Mouse (Mus musculus) layer of hippocampus, postnatal 10 days (tissue): Measurements from ENCODE around the gene Mapk13. TPM values are rescaled to one million over a fixed set of nuclear protein-coding genes. Genes with fewer than 3 reads are reported as not detected.
"Not testable (repeated sequence)": the region's sequence is repeated elsewhere in the genome, so short reads cannot be mapped to it uniquely, and the experiment has no call there.

Experiments
- DNase-seq, 2 experiments: peaks; one replicate each; pipeline ENCODE4 v3.0.0; 2021; ENCODE audit warnings: low spot score in 2 of 2
- long read RNA-seq: library from polyadenylated mRNA; stranded (forward); transcript quantifications from one replicate; pipeline ENCODE4 v2.0.0, GENCODE M21; 2023
- total RNA-seq, 2 experiments: library from RNA; stranded (reverse); gene quantifications; 2 replicates each; pipeline ENCODE4 v1.2.3; 2021

Gene Mapk13
- 1 to 10 TPM in 1 of 2 experiments, under 1 TPM in 1; 0.96 to 2.2 TPM for total RNA-seq
- long read RNA-seq, partial matches to known transcripts = 2 of 2 reads
- long read RNA-seq, other reads (novel, unspliced or antisense) = 0 of 2 reads

DNA sequence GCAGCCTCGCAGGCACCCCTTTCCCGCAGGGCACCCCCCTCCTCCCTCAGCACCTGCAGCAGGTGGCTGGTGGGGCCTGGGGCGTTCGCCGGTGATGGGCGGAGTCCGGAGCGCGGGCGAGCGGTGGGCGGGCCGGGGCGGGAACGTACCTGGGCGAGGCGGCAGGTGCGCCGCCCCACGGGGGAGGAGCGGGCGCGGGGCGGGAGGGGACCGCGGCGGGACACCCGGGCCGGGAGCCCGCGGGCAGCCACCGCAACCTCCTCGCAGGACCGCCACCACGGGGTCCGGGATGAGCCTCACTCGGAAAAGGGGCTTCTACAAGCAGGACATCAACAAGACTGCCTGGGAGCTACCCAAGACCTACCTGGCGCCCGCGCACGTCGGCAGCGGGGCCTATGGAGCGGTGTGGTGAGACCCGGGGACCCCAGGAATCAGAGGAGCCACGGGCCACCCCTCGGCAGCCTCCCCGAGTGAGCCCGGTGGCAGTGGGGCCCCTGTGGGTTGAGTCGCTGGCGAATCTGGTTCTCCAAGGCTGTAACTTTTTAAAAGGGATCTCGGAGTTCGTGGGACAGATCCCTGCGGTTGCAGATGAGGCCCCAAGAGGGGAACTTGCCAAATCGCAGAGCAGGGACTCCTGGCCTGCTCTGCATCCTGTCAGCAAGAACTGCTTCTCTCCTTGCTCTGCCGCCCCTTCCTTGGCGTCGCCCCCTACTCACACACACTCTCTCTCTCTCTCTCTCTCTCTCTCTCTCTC lies at the start of gene Mapk13:
Gene Mapk13 (plus strand): TSS at position 177 of the 754 bp plus-strand sequence.
- no peak for DNase-seq

DNA sequence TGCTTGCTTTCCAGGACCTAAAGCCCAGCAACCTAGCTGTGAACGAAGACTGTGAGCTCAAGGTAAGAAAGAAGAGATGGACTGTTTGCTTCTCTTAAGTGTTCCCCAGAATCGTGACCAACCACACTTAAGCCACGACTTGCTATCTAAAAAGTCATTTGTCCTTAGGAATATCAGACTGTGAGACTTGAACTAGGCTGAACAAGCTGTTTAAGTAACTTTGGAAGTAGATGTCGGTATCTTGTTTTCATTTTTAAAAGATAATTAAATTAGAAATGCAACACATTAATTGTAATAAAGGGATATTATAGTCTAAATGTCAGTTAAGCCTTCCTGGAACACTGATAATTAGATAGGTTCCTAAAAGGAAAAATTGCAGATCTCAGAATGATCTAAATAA lies 43.3 kb upstream of the Mapk13 start, which contains the start of gene AC170998.1:
Gene AC170998.1 (plus strand): TSS at position 301 of the 400 bp plus-strand sequence.
- DNase-seq = no peak

DNA sequence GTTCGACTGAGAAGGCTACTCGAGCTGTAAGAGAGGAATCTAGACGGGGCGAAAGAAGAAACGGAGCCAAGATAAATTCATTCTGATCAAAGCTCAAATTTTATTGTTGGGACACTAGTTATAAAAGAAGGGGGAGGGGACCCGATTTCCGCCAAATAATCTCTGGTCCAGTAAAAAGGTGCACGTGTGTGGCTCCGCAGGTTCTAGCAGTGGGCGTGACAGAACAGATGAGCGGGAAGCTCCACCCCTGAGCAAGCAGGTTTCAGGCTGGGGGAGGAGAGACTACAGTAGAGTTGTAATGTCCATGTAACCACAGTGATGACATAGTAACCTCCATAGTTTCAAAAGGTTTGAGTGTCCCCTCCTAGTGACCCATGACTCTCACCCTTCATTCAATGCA lies 41.6 kb upstream of the Mapk13 start:
- DNase-seq = not testable (repeated sequence)

DNA sequence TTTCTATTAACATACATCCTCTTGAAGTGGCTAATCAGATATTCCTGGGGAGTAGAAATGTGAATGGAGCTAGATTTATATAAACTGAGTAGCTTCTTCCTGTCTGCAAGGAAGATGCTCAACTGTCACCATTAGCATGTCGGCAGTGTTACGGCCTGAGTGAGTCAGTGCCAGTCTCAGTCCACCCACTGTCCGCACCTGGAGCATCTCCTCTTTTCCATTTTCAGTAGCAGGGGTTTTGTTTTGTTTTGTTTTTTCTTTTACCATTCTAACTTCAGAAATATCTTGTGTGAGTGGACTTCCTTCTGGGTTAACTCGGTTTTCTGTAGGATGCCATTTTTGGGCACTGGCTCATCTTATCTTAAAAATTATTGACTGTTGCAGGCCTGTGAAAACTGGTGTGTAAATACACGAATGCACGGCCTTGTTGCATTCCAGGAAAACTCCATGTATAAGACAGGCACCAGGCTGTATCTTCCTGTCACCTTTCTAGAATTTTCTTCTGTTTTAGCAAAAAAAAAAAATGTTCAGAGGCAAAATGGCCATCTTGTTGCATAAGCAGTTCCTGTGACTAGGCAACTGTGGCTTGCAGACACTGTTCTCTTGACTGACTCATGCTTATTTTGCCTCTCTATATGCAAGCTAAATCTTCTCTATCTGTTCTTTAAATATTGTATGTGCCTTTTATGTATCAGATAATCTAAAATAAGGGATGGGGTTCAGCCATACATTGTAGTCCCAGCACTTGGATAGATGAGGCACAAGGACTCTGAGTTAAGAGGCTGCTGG lies 33.6 kb upstream of the Mapk13 start:
- DNase-seq = no peak

DNA sequence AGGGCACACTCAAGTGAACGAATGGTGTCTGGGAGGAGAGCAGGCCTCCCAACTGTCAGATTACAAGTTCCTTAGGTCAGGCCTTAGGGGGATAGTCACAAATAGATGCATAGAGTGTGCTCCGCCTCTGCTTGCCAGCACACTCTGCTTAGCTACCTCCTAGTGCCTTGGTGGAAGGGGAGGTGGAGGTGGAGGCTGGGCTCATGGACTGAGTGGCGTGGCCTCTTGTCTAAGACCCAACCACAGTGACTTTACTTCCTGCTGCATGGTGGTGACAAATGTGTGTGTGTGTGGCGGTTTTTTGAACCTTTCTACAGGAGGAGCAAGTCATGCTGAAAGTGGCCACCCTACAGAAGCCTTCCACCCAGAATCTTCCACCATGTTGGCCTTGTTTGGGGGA lies 32.6 kb upstream of the Mapk13 start:
- no peak for DNase-seq

DNA sequence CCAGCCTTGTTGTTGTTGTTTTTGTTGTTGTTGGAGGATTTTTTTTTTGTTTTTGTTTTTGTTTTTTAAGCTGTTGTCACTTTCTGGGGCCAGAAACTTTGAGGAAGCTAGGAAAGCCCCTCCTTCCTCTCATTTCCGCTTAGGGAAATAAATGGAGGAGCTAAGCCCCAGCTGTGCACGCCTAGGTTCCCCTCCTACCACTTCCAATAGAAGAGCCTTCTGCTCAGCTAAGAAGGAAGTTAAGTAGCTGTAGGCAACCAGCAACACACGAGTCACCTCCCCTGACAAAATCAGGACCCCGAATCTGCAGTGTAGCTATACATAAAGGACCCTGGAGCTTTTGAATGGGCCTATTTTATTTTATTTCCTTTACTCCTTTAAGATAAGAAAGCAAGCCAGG lies 31.1 kb upstream of the Mapk13 start:
- no peak for DNase-seq

DNA sequence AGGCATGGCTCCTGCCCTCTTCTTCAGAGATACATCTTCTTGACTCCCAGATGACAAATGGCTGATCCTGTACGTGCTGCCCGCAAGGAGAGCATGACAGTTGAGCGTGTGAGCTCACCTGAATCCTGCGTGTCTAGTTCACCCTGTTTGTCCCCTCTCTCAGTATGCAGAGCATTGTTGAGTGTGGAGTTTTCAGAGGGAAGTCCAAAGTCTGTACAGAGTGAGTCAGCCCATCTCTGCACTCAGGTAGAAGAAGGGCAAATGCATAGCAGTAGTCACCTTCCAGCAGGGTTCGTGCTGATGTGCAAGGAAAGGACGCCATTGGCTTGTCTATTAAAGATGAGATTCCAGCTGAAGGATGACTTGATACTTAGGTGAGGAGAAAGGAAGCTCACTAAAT lies 29.9 kb upstream of the Mapk13 start:
- no peak for DNase-seq

DNA sequence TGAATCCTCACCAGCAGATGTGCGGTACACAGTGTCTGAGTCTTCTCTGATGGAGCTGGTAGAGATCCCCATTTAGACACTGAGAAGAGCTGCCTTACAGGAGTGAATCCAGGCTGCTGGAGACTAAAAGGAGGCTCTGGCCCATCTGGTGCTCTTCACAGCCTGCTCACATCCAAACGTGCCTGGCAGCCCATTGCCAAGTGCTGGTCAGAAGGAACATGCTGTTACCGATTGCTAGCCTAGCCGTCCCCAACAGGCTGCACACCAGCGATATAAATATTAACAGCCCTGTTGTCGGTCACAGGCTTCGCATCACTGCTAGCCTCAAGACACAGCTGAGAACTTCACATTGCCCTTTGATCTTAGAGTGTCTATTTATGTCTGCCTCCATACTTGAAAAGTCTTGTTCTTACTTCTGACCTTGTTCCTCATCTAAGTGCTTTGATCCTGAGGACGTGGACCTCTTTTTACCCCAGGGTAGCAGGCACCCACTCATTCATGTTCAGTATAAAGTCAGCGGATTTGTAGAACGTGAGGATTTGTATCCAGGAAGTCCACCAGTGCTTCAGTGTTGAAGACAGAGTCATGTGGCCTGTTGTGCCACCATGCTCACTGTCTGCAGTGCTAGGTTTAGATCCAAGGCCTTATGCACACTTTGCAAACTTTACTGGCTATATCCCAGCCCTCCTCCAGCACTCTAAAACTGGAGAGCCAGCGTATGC lies 25.8 kb upstream of the Mapk13 start:
- DNase-seq = peak; percentile 26 to 40

DNA sequence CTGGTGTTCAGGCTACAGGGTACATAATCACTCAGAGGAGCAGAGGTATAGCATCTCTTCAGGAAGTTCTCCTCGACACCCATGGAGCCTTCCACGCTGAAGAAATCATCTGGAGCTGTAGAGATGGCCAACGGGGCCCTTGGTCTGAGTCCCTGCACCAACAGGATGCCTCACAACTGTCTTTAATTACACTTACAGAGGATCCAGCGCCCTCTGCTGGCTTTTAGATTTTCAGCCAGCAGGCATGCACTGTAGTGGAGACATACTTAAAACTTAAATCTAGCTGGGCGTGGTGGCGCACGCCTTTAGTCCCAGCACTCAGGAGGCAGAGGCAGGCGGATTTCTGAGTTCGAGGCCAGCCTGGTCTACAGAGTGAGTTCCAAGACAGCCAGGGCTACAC lies 25.2 kb upstream of the Mapk13 start:
- DNase-seq = no peak

DNA sequence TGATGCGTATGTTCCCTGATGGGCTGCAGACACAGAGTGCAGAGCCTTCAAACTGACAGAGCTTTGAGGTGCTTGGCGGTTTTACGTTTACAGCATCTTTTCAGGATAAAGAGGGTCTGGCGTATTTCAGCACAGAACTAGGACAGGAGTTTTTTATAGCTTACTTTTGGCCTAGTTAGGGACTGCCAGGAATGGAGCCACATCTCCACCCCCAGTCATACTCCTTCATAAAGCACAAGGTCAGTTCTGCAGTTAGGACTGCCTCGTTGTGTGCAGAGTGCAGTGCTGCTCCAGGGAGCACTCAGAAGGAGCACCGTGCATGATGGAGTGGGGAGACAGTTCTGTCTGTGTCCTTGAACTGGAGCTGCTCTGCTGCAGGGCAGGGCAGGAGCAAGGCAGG lies 23.3 kb upstream of the Mapk13 start:
- DNase-seq = no peak

DNA sequence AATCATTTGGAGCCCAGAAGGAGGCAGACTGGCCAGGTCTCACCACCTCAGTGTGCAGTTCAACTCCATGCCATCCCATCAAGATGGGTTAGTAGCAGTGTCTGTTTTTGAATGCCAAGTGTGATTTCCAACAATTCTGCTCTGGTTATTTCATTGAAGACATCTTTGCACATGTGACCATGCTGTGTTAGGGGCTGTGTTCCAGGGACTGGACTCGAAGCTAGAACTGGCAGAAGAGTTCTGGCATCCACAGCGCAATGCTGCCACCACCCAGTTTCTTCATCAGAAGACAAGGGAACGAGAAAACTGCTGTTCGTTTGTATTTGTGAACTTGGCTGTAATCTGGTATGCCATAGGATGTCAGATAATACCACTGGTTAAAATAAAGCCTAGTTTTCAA lies 21.1 kb upstream of the Mapk13 start:
- no peak for DNase-seq

DNA sequence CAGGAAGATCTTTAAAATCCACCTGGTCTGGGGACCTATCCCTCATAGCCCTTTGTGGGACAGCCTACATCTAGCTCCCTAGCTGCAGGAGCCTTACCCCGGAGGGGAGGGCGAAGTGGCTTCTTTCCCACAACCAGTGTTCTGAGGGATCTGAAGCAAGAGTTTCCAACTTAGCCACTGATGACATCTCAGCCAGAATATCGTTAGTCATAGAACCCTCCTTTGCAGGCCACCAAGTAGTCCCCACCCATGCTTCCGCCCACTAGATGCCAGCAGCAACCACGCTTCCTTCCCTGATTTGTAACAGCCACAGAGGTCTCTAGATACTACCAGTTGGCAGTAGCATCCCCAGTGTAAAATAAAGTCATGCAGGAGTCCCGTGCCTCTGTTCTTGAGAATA lies 18.5 kb upstream of the Mapk13 start:
- no peak for DNase-seq

DNA sequence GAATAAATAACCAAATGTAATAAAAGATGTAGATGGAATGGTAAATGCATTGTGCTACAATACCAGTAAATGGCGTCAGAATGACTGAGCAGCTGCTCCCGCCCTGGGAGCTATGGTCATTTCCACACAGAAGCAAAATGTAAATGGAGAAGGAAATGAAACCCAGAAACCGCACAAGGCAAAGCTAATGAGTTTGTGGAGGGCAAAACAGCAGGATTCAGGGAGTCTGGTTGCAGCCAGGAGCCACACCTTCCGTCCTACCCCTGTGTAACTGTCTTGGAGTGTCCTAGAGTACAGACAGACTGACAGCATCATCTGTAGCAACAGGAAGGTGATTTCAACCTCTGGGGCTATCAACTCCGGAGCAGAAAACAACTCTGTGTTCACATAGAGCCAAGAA lies 12.7 kb upstream of the Mapk13 start:
- no peak for DNase-seq

DNA sequence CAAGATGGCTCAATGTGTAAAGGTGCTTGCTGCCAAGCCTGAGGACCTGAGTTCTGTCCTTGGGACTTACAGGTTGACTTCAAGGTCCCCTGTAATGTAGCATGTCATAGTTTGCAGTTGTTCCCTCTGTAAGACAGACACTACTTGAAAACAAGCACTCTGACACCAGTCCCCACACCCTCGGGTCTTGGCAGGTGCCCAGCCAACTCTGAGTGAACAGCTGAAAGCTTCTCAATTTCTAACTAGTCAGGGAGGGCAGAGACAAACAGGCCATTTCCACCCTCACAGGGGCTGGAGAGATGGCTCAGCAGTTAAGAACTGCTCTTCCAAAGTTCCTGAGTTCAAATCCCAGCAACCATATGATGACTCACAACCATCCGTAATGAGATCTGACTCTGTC lies 11.6 kb upstream of the Mapk13 start:
- DNase-seq = no peak

DNA sequence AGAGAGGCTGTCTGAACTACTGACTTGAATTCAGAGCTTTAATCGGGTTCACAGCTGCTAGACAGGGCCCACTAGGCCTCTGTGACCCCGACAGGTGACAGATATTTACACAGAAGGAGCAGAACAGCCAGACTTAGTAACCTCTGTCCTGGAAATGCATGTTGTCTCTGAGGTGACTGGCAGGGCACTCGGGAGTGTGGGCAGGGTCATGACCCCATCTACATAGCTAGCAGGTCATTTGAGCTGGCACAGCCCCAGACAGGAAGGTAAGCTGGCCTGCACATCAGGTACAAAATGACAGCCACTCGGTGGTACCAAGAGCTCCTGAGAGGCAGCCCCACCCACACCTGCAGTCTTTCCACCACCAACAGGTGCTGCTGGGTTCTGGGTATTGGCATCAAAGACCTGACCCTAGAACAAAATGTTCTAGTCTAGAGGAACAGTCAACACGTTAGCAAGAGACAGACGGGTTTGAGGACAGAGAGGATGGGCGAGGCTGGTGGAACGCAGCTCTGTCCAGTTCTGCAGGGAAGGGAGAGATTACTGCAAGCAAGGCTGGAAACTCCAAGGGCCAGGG lies 8.3 kb upstream of the Mapk13 start:
- no peak for DNase-seq

DNA sequence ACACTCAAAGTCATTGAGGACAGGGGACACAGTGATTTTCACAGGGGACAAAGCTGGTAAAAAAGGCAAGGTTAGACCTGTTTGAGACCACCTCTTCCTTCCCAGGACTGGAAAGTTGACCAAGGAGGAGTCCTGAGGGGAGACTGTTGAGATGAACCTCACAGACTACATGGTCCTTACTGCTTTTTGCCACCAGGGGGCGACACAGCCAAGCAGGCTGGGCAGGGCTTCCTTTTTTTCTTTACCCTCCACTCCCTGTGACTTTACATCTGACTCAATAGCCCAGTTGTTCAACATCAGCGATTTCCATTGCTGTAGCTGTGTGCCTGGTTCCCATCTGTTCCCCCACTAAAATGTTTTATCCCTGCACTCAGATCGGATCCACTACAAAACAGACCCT lies 7.2 kb upstream of the Mapk13 start:
- DNase-seq = peak; percentile 77 to 79

DNA sequence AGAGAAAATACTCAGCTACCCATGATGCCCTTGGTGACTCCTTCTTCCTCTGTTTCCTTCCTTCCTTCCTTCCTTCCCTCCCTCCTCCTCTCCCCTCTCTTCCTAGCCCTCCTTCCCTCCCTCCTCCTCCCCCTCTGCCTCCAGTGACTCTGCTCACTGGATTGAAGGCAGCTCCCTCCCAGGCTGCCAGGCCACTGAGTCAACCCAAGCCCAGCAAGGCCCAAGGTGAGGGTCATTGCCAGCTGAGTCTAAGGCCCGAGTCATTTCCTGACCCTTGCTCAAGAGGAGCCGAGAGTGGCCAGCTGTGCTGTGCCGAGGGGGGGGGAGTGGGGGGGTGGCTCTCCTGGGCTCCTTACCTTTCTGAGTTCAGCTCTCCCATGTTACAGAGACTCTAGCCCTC lies 2.9 kb upstream of the Mapk13 start:
- DNase-seq = no peak

DNA sequence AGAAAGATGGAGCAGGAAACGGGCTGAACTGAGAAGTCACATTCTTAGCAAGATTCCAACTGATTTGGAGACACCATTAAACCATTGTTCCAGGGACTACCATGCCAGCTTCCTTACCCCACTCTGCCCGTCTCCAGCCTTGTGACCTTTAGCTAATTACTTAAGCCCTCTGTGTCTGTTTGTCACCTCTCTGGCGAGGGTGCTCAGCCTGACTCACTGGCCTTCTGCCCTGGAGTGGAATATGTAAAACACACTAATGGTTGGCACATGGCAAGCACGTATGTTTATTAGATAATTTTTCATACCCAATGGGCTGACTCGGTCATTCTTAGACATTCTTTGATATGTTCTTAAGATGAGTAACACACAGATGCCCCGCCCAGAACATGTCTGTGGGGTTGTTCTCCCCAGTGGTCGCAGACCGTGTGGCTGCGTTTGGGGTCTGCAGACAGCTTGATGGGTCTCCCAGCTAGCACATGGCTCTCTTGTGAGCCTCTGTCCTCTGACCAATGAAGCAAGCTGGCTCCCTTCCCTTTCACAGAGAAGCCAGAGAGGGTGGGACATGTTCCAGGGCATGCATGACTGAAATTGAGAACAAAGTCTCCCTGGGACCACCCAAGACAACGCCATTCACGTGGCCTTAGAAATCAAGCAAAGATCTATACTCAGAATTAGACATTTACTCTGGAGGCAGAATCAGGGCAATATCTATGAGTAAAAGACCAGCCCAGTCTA lies 2.1 kb upstream of the Mapk13 start:
- DNase-seq = no peak

DNA sequence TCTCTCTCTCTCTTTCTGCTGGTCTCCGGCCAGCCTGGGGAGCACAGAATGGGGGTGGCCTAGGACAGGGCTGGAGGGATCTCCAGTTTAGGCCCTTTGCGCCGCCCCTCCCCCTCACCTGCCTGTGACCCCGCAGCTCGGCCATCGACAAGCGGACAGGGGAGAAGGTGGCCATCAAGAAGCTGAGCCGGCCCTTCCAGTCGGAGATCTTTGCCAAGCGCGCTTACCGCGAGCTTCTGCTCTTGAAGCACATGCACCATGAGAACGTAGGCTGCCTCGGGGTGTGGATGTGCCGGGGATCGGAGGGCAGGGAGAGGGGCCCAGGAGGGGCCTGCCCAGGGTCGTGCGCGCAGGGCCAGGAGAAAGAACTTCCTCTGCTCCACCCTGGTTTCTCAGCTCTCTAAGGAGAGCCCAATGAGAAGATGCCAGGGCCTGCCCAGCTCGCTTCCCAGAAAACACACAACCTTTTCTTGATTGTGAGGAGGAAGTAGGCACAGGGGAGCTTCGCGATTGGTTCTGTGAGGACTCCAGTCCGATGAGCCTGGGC lies 851 bp downstream of the Mapk13 start:
- DNase-seq = no peak

DNA sequence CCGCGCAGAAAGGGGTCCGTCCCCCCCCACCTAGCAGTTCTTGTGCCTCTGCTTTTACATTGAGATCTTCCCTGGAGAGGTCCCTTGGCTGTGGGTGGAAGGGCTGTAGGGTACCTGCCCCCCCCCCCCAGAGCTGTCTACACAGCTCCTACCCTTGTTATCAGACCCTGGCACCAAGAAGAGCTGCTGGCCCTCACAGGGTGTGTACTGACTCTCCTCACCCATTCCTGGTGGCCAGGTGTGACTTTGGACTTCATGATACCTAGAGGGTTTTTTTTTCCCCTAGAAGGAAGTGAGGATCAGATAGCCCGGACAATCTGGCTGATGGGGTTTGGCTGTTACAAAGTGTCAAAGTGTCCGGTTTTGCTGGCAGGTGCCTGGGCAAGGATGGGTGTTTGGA lies 2.2 kb downstream of the Mapk13 start:
- no peak for DNase-seq
